Mouse (Mus musculus) kidney, postnatal 36 days (tissue): Measurements from ENCODE around the gene Zfp385a.

Experiments used
- DNase-seq, 2 experiments: peaks; one replicate each; pipeline ENCODE4 v3.0.0; 2021 to 2022; ENCODE audit warnings: mixed read lengths in 2 of 2

Gene Zfp385a

GRCm38 (mm10) chr15:103339961-103340337 lies at the start of gene Zfp385a:
TSS of gene Zfp385a (minus strand) at chr15:103340093.
- DNase-seq = peak in 1 of 2 experiments; percentile 77

- peak; percentile 23 to 42 for DNase-seq
Measured at GRCm38 (mm10) chr15:103388556-103389145, 48.8 kb upstream of the Zfp385a start.

GRCm38 (mm10) chr15:103383771-103384488 lies 44.0 kb upstream of the Zfp385a start:
- DNase-seq = peak; percentile 74 to 89

GRCm38 (mm10) chr15:103382795-103383406 lies 43.0 kb upstream of the Zfp385a start:
- peak; percentile 82 to 83 for DNase-seq

GRCm38 (mm10) chr15:103382075-103382474 lies 42.2 kb upstream of the Zfp385a start:
- DNase-seq = no peak

GRCm38 (mm10) chr15:103378665-103379356 lies 38.9 kb upstream of the Zfp385a start:
- peak in 1 of 2 experiments; percentile 29 for DNase-seq

- peak; percentile 25 to 37 for DNase-seq
Measured at GRCm38 (mm10) chr15:103377752-103378664, 38.1 kb upstream of the Zfp385a start.

- DNase-seq = peak; percentile 53 to 61
Measured at GRCm38 (mm10) chr15:103376837-103377269, 37.0 kb upstream of the Zfp385a start.

- no peak for DNase-seq
Measured at GRCm38 (mm10) chr15:103375112-103375800, 35.4 kb upstream of the Zfp385a start.

GRCm38 (mm10) chr15:103372461-103372860 lies 32.6 kb upstream of the Zfp385a start:
- DNase-seq = no peak

GRCm38 (mm10) chr15:103371741-103372140 lies 31.8 kb upstream of the Zfp385a start:
- no peak for DNase-seq

- no peak for DNase-seq
Measured at GRCm38 (mm10) chr15:103371208-103371607, 31.3 kb upstream of the Zfp385a start.

- no peak for DNase-seq
Measured at GRCm38 (mm10) chr15:103370462-103370861, 30.6 kb upstream of the Zfp385a start.

- no peak for DNase-seq
Measured at GRCm38 (mm10) chr15:103369123-103369522, 29.2 kb upstream of the Zfp385a start.

GRCm38 (mm10) chr15:103368179-103368940 lies 28.5 kb upstream of the Zfp385a start:
- no peak for DNase-seq

GRCm38 (mm10) chr15:103366376-103367149 lies 26.7 kb upstream of the Zfp385a start, which contains the start of gene Itga5:
TSS of gene Itga5 (minus strand) at chr15:103366763.
- DNase-seq = peak; percentile 70 to 82

GRCm38 (mm10) chr15:103365471-103366375 lies 25.8 kb upstream of the Zfp385a start:
- peak; percentile 47 to 58 for DNase-seq

GRCm38 (mm10) chr15:103364761-103365160 lies 24.9 kb upstream of the Zfp385a start:
- DNase-seq = no peak

- DNase-seq = no peak
Measured at GRCm38 (mm10) chr15:103363809-103364208, 23.9 kb upstream of the Zfp385a start.
